ENCODE assay signal across 14 mouse cellular contexts in the genomic region with DNA sequence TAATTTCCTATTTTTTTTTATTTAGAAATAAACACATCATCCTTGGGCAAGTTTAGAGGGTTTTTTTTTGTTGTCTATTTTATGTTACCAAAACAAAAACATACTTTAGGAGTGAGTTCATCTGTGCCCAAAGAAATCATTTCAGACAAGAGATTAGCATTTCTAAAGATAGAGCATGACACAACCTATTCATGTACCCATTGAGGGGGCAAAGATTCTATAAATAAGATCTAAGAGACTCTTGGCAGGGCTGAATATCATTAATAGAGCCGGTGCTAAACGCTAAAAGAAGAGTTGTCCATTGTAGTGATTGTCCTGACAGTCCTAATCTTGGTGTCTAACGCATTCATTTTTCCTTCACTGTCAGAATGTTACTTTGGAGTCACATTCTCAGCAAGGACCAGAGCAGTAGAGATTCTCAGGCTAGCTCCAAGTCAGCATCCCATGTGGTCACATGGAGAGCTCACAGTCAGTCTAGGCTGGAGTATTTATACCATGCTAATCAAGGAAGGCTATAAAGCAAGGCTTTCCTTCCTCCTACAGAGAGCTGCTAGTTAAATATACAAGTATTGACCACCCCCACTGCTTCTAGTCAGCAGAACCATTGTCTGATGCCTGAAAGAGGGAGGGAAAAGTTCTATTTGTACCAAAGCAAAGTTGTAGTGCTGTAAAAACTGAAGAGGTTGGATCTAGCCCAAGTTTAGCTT.
A peak's percentile ranks its signal among the peaks of the same experiment; 100 is the strongest.
DNase-seq lines count a peak whose midpoint lies in the region; ATAC-seq lines count a peak whose summit lies in the region.
"Had no signal": no experiment of that assay in that cellular context is flagged by ENCODE, and none has a peak within 500 bp of the region (broad histone marks: within the 10 kb centered on the region; RNA-seq: fewer than 3 reads in every experiment).

No protein-coding gene starts in this region.

- ATAC-seq in hindbrain, embryonic 12.5 days (ENCODE audit: low FRiP score) = peak; percentile 46; the same call in 1 of the 2 replicates
- ATAC-seq in hindbrain, embryonic 14.5 days (ENCODE audit: low FRiP score) = no peak
- peak; percentile 79 for ATAC-seq in neural tube, embryonic 11.5 days (ENCODE audit: insufficient read depth, low FRiP score, low TSS enrichment)
- no peak; the same call in 1 of the 2 replicates for ATAC-seq in midbrain, embryonic 14.5 days (ENCODE audit: low FRiP score, low TSS enrichment)

- H3K36me3 ChIP-seq in hindbrain, embryonic 12.5 days = no peaks in the 10 kb centered on the region
- no peaks in the 10 kb centered on the region for H3K36me3 ChIP-seq in hindbrain, embryonic 14.5 days (replicated peaks; ENCODE audit: control insufficient read depth, insufficient read depth)
- H3K36me3 ChIP-seq in neural tube, embryonic 11.5 days (ENCODE audit: control insufficient read depth, insufficient read depth, low read length) = no peaks in the 10 kb centered on the region
- no peaks in the 10 kb centered on the region for H3K36me3 ChIP-seq in midbrain, embryonic 14.5 days (ENCODE audit: control insufficient read depth, insufficient read depth, low read length)
- H3K36me3 ChIP-seq: hindbrain, embryonic 15.5 days; liver, embryonic 15.5 days had no signal

- H3K27ac ChIP-seq in hindbrain, embryonic 12.5 days = no peak overlapping the region
- H3K27ac ChIP-seq in hindbrain, embryonic 14.5 days = no peak overlapping the region
- H3K27ac ChIP-seq in neural tube, embryonic 11.5 days (ENCODE audit: low read depth, low read length) = no peak overlapping the region
- no peak overlapping the region for H3K27ac ChIP-seq in midbrain, embryonic 14.5 days (replicated peaks; ENCODE audit: low read depth, low read length)
- H3K27ac ChIP-seq: hindbrain, embryonic 15.5 days; liver, embryonic 15.5 days had no signal

- 46% methylated on average over 3 of the region's 3 CpGs for WGBS in hindbrain, embryonic 12.5 days
- 28% methylated on average over 3 of the region's 3 CpGs for WGBS in hindbrain, embryonic 14.5 days
- WGBS in neural tube, embryonic 11.5 days = 47% methylated on average over 3 of the region's 3 CpGs
- WGBS in midbrain, embryonic 14.5 days = 30% methylated on average over 3 of the region's 3 CpGs

- H3K27me3 ChIP-seq in hindbrain, embryonic 12.5 days = peaks cover 13% of the 10 kb centered on the region
- H3K27me3 ChIP-seq in hindbrain, embryonic 14.5 days (ENCODE audit: control insufficient read depth, insufficient read depth, low read length) = peaks cover 22% of the 10 kb centered on the region
- no peaks in the 10 kb centered on the region for H3K27me3 ChIP-seq in neural tube, embryonic 11.5 days (ENCODE audit: control insufficient read depth, insufficient read depth, low read length)
- H3K27me3 ChIP-seq in midbrain, embryonic 14.5 days (ENCODE audit: control insufficient read depth, insufficient read depth, low read length) = no peaks in the 10 kb centered on the region
- H3K27me3 ChIP-seq: liver, embryonic 15.5 days had no signal

- H3K9ac ChIP-seq in hindbrain, embryonic 12.5 days = no peak overlapping the region
- no peak overlapping the region for H3K9ac ChIP-seq in hindbrain, embryonic 14.5 days
- H3K9ac ChIP-seq in neural tube, embryonic 11.5 days (ENCODE audit: low read length) = no peak overlapping the region
- no peak overlapping the region for H3K9ac ChIP-seq in midbrain, embryonic 14.5 days (replicated peaks; ENCODE audit: low read length)
- H3K9ac ChIP-seq: hindbrain, embryonic 15.5 days; liver, embryonic 15.5 days had no signal

- H3K4me2 ChIP-seq in hindbrain, embryonic 12.5 days (replicated peaks) = no peak overlapping the region
- no peak overlapping the region for H3K4me2 ChIP-seq in hindbrain, embryonic 14.5 days (replicated peaks)
- H3K4me2 ChIP-seq in neural tube, embryonic 11.5 days (ENCODE audit: low read depth) = no peak overlapping the region
- H3K4me2 ChIP-seq in midbrain, embryonic 14.5 days (ENCODE audit: low read length) = no peak overlapping the region
- H3K4me2 ChIP-seq: hindbrain, embryonic 15.5 days; liver, embryonic 15.5 days had no signal

- H3K4me3 ChIP-seq in hindbrain, embryonic 12.5 days = no peak overlapping the region
- no peak overlapping the region for H3K4me3 ChIP-seq in hindbrain, embryonic 14.5 days (replicated peaks; ENCODE audit: low read length)
- H3K4me3 ChIP-seq in neural tube, embryonic 11.5 days (ENCODE audit: low read depth, low read length) = no peak overlapping the region
- no peak overlapping the region for H3K4me3 ChIP-seq in midbrain, embryonic 14.5 days (replicated peaks; ENCODE audit: low read depth, low read length)
- H3K4me3 ChIP-seq: hindbrain, embryonic 15.5 days; liver, embryonic 15.5 days had no signal

- peak; percentile 12 to 20 for DNase-seq in heart, adult 18-20 months
- DNase-seq in heart, adult 11 months = no peak
- no peak for DNase-seq in hindbrain, embryonic 14.5 days (ENCODE audit: low spot score)
- no peak for DNase-seq in neural tube, embryonic 11.5 days (ENCODE audit: low spot score)
- no peak for DNase-seq in neural tube, embryonic 10.5 days (ENCODE audit: extremely low spot score, low spot score)
- peak; percentile 6 for DNase-seq in midbrain, embryonic 14.5 days
- DNase-seq in layer of hippocampus, postnatal 14 days (ENCODE audit: low spot score in 2 of 2) = no peak
- DNase-seq: adrenal gland, adult 2 months; cerebellum, adult 2 months; kidney, adult 8-10 months; right cerebral cortex, postnatal 25 days had no signal

- no peaks in the 10 kb centered on the region for H3K4me1 ChIP-seq in hindbrain, embryonic 12.5 days
- H3K4me1 ChIP-seq in hindbrain, embryonic 14.5 days (replicated peaks; ENCODE audit: control insufficient read depth, insufficient read depth, low read length) = no peaks in the 10 kb centered on the region
- H3K4me1 ChIP-seq in neural tube, embryonic 11.5 days (ENCODE audit: control insufficient read depth, insufficient read depth, low read length) = no peaks in the 10 kb centered on the region
- H3K4me1 ChIP-seq in midbrain, embryonic 14.5 days (ENCODE audit: control insufficient read depth, insufficient read depth, low read length) = no peaks in the 10 kb centered on the region
- H3K4me1 ChIP-seq: hindbrain, embryonic 15.5 days; liver, embryonic 15.5 days had no signal

- H3K9me3 ChIP-seq in hindbrain, embryonic 12.5 days (replicated peaks) = no peaks in the 10 kb centered on the region
- H3K9me3 ChIP-seq in hindbrain, embryonic 14.5 days (ENCODE audit: control insufficient read depth, low read length) = no peaks in the 10 kb centered on the region
- H3K9me3 ChIP-seq in neural tube, embryonic 11.5 days (ENCODE audit: control insufficient read depth, low read length) = no peaks in the 10 kb centered on the region
- no peaks in the 10 kb centered on the region for H3K9me3 ChIP-seq in midbrain, embryonic 14.5 days (ENCODE audit: control insufficient read depth, low read length)
- H3K9me3 ChIP-seq: hindbrain, embryonic 15.5 days; liver, embryonic 15.5 days had no signal

Comparison
In these comparisons a context has a peak if more than half of its experiments do, and no peak if none do; other contexts are left out.
1. DNase-seq: peak in heart, adult 18-20 months (2 of 2) and midbrain, embryonic 14.5 days (single experiment); none in heart, adult 11 months (single experiment), hindbrain, embryonic 14.5 days (single experiment), neural tube, embryonic 11.5 days (single experiment), neural tube, embryonic 10.5 days (single experiment) and layer of hippocampus, postnatal 14 days (0 of 2).
2. ATAC-seq: peak in hindbrain, embryonic 12.5 days (single experiment) and neural tube, embryonic 11.5 days (single experiment); none in hindbrain, embryonic 14.5 days (single experiment) and midbrain, embryonic 14.5 days (single experiment).